Mouse (Mus musculus) heart, postnatal 0 days (tissue): ENCODE measurements at regions not wholly inside any gene's neighbourhood (a gene's known extent, or its start where the extent isn't known, plus 50 kb on each side); places are given as distances from the start of the nearest gene placed in this dataset.

ENCODE experiments used
- ATAC-seq: fragments of 200-750 bp; cut with Nextera tagmentation; 2 replicates; pipeline ENCODE4 v1.8.0; 2017; ENCODE audit warnings: low read depth, moderate number of reproducible peaks, moderate library complexity; ENCODE audit not compliant: insufficient read depth
- DNase-seq: peaks from one replicate; pipeline ENCODE4 v3.0.0-alpha.2; 2016; ENCODE audit warnings: low spot score
- H3K27ac ChIP-seq: fragments of 300-500 bp; sonication (generic); 2 replicates; pipeline ENCODE4 v1.5.1; 2014; ENCODE audit warnings: low read depth, mild to moderate bottlenecking
- H3K27me3 ChIP-seq: fragments of 300-500 bp; sonication (generic); 2 replicates; pipeline ENCODE4 v1.6.1; 2014; ENCODE audit warnings: low read length, mixed read lengths; ENCODE audit not compliant: control insufficient read depth, insufficient read depth
- H3K36me3 ChIP-seq: fragments of 300-500 bp; sonication (generic); replicated peaks from 2 replicates; pipeline ENCODE4 v1.6.1; 2014; ENCODE audit warnings: low read length, mixed read lengths; ENCODE audit not compliant: control insufficient read depth, insufficient read depth
- H3K4me1 ChIP-seq: fragments of 300-500 bp; sonication (generic); 2 replicates; pipeline ENCODE4 v1.6.1; 2014; ENCODE audit warnings: antibody characterized with exemption; ENCODE audit not compliant: control insufficient read depth, insufficient read depth
- H3K4me2 ChIP-seq: fragments of 300-500 bp; sonication (generic); 2 replicates; pipeline ENCODE4 v1.6.1; 2014; ENCODE audit warnings: low read depth, mild to moderate bottlenecking, low read length, moderate library complexity
- H3K4me3 ChIP-seq: fragments of 300-500 bp; sonication (generic); 2 replicates; pipeline ENCODE4 v1.5.1; 2014; ENCODE audit warnings: low read depth, low read length
- H3K9ac ChIP-seq: fragments of 300-500 bp; sonication (generic); replicated peaks from 2 replicates; pipeline ENCODE4 v1.6.1; 2014; ENCODE audit warnings: low read depth, low read length, mixed read lengths
- H3K9me3 ChIP-seq: fragments of 300-500 bp; sonication (generic); replicated peaks from 2 replicates; pipeline ENCODE4 v1.6.1; 2016; ENCODE audit warnings: low read length; ENCODE audit not compliant: control insufficient read depth
- CTCF ChIP-seq: IDR thresholded peaks from 2 replicates; pipeline ENCODE4 v1.5.1; 2016; ENCODE audit warnings: antibody characterized with exemption, control low read depth, low read depth
- EP300 ChIP-seq: IDR thresholded peaks from 2 replicates; pipeline ENCODE4 v1.6.1; 2016; ENCODE audit warnings: antibody characterized with exemption, low read depth
- WGBS: fragments of 180-500 bp; shearing (Covaris S2); extraction: QIAGEN DNeasy Blood & Tissue Kit; methylation state at CpG from one replicate; pipeline ENCODE4 v1.1.7; 2014; 5-methylcytosine and 5-hydroxymethylcytosine counted together

GRCm38 (mm10) chr15:7725505-7725904 is 85.1 kb upstream of the Gdnf start:
- ATAC-seq (no peak), DNase-seq (no peak)
- no peaks in the 10 kb centered on the region for H3K4me1 ChIP-seq
- no peak overlapping the region for H3K4me2 ChIP-seq
- H3K36me3 ChIP-seq, result no peaks in the 10 kb centered on the region
- H3K27ac ChIP-seq, result no peak overlapping the region
- no peak overlapping the region for H3K4me3 ChIP-seq
- H3K27me3 ChIP-seq, result 0 out of 2 replicates have a peak, but pooled peaks cover 7% of the 10 kb centered on the region
- H3K9me3 ChIP-seq, result no peaks in the 10 kb centered on the region
- no peak overlapping the region for H3K9ac ChIP-seq
- WGBS, result 69% methylated on average over 4 of the region's 4 CpGs
- TF ChIP-seq EP300, result no peak
- TF ChIP-seq CTCF, result no peak

- H3K27ac ChIP-seq, result no peak overlapping the region
- H3K27me3 ChIP-seq, result no peaks in the 10 kb centered on the region
- no peak overlapping the region for H3K4me3 ChIP-seq
- no peaks in the 10 kb centered on the region for H3K36me3 ChIP-seq
- no peaks in the 10 kb centered on the region for H3K9me3 ChIP-seq
- H3K9ac ChIP-seq, result no peak overlapping the region
- WGBS, result 89% methylated on average over 4 of the region's 4 CpGs
- no peak for DNase-seq
- no peaks in the 10 kb centered on the region for H3K4me1 ChIP-seq
- no peak for ATAC-seq
- no peak overlapping the region for H3K4me2 ChIP-seq
- TF ChIP-seq EP300 (no peak), CTCF (no peak)
These were observed 63.1 kb upstream of the Gdnf start for GRCm38 (mm10) chr15:7747586-7747985.

GRCm38 (mm10) chr15:7750441-7750840 is 60.2 kb upstream of the Gdnf start:
- H3K36me3 ChIP-seq, result no peaks in the 10 kb centered on the region
- ATAC-seq, result no peak

More at GRCm38 (mm10) chr15:7750441-7750840, 60.2 kb upstream of the Gdnf start:
- WGBS, result 82% methylated on average over 5 of the region's 5 CpGs
- DNase-seq, result no peak
- H3K4me3 ChIP-seq, result no peak overlapping the region
- no peak overlapping the region for H3K4me2 ChIP-seq
- no peaks in the 10 kb centered on the region for H3K27me3 ChIP-seq
- no peak overlapping the region for H3K27ac ChIP-seq
- TF ChIP-seq CTCF (no peak), EP300 (no peak)
- H3K4me1 ChIP-seq, result no peaks in the 10 kb centered on the region
- no peak overlapping the region for H3K9ac ChIP-seq
- H3K9me3 ChIP-seq, result no peaks in the 10 kb centered on the region
